Comparison of ENCODE assay signal across 8 mouse cellular contexts in the genomic region with DNA sequence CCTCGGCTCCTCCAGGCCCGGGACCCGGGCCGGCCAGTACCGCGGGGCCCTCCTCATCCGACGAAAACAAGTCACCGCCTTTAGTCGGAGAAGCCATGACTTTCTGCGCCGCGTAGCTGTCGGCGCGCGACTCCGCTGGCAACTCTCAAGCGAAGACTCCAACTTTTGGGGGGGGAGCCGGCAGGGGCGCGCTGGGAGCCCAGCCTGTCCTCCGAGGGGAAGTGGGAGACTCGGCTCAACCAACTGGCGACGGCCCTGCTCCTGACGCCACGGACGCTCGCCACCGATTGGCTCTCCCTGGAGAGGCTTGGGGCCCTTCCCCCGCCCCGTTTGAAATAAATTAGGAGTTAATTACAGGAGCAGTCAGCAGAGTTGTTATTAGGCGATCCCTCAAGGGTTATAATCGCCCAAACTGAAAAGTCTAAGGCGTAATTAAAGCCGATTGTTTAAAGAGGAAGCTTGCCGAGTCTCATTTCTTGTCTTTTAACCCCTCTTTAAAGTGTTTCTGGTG. TPM values are rescaled to one million over a fixed set of nuclear protein-coding genes. Genes with fewer than 3 reads are reported as not detected.
DNase-seq lines count a peak whose midpoint lies in the region; ATAC-seq and TF ChIP-seq lines count a peak whose summit lies in the region.

A gene (minus strand): TSS at position 461 of the 511 bp plus-strand sequence.

- peak; percentile 40 to 60 for DNase-seq in adrenal gland, adult 18-20 months (ENCODE audit: low spot score in 2 of 2)
- peak; percentile 16 for DNase-seq in cerebellum, adult 8-10 months
- peak; percentile 78 for DNase-seq in forebrain, postnatal 0 days
- DNase-seq in layer of hippocampus, postnatal 36 days: peak; percentile 35 to 36
- DNase-seq in telencephalon, adult 2 months (ENCODE audit: low read depth, low spot score): peak; percentile 9
- no peak for DNase-seq in thymus, postnatal 25 days

- H3K36me3 ChIP-seq in forebrain, postnatal 0 days (ENCODE audit: insufficient read depth): no peaks in the 10 kb centered on the region
- H3K36me3 ChIP-seq in hindbrain, embryonic 12.5 days: no peaks in the 10 kb centered on the region

- H3K4me1 ChIP-seq in forebrain, postnatal 0 days (ENCODE audit: insufficient read depth): no peaks in the 10 kb centered on the region
- peaks cover 37% of the 10 kb centered on the region for H3K4me1 ChIP-seq in hindbrain, embryonic 12.5 days

- H3K9ac ChIP-seq in forebrain, postnatal 0 days: no peak within 1 kb of the TSS
- H3K9ac ChIP-seq in hindbrain, embryonic 12.5 days: peak within 1 kb of the TSS; percentile 67

- peak within 1 kb of the TSS; percentile 51 for H3K4me2 ChIP-seq in forebrain, postnatal 0 days (ENCODE audit: low read depth)
- H3K4me2 ChIP-seq in hindbrain, embryonic 12.5 days (replicated peaks): peak within 1 kb of the TSS; percentile 81

- H3K27me3 ChIP-seq in forebrain, postnatal 0 days (ENCODE audit: insufficient read depth, low read length): peaks cover 84% of the 10 kb centered on the region
- H3K27me3 ChIP-seq in hindbrain, embryonic 12.5 days: peaks cover 98% of the 10 kb centered on the region

- peak; percentile 96 for ATAC-seq in forebrain, postnatal 0 days
- ATAC-seq in hindbrain, embryonic 12.5 days (ENCODE audit: low FRiP score): peak; percentile 91
- ATAC-seq in megakaryocyte progenitor cell, adult 5-6 weeks (replicated peaks; ENCODE audit: poor library complexity): peak; percentile 76

- peak within 1 kb of the TSS; percentile 33 for H3K4me3 ChIP-seq in forebrain, postnatal 0 days (ENCODE audit: low read depth, low read length)
- peak within 1 kb of the TSS; percentile 55 for H3K4me3 ChIP-seq in hindbrain, embryonic 12.5 days

- WGBS in forebrain, postnatal 0 days: under 1% methylated on average over 38 of the region's 38 CpGs
- under 1% methylated on average over 38 of the region's 38 CpGs for WGBS in hindbrain, embryonic 12.5 days

- no peak within 1 kb of the TSS for H3K27ac ChIP-seq in forebrain, postnatal 0 days (ENCODE audit: low read depth, low read length)
- peak within 1 kb of the TSS; percentile 66 for H3K27ac ChIP-seq in hindbrain, embryonic 12.5 days

- no peak for TF ChIP-seq CTCF in forebrain, postnatal 0 days (IDR thresholded peaks at IDR 0.05; ENCODE audit: low read depth)

- H3K9me3 ChIP-seq in forebrain, postnatal 0 days (ENCODE audit: low read length): no peaks in the 10 kb centered on the region
- H3K9me3 ChIP-seq in hindbrain, embryonic 12.5 days (replicated peaks): no peaks in the 10 kb centered on the region

RNA-seq across cellular contexts. Expression of the gene that starts here (rescaled TPM):
- under 1 TPM; 0.27 to 0.58 TPM for total RNA-seq in adrenal gland, adult 18-20 months (2021)
- 0.31 and 0.71 TPM in 2 replicates for total RNA-seq in forebrain, postnatal 0 days (2014; rRNA removed)
- polyA plus RNA-seq in forebrain, postnatal 0 days (2015; fragmentation: Nextera tagmentation; extraction: Ambion mirVana): 0.54 and 0.71 TPM in 2 replicates
- 60.3 and 65.2 TPM in 2 replicates for polyA plus RNA-seq in hindbrain, embryonic 12.5 days (2016; fragmentation: Nextera tagmentation; extraction: Ambion mirVana)
- under 1 TPM; 0.55 to 0.66 TPM for total RNA-seq in layer of hippocampus, postnatal 36 days (2021)
- not detected in 2 replicates for total RNA-seq in megakaryocyte progenitor cell, adult 5-6 weeks (2015)
- not detected in 2 replicates for total RNA-seq in megakaryocyte progenitor cell, adult 5-6 weeks (2017)

Comparison
In these comparisons a context has a peak if more than half of its experiments do, and no peak if none do; other contexts are left out.
1. RNA of the gene that starts here (polyA plus RNA-seq): 60.3 to 65.2 TPM in hindbrain, embryonic 12.5 days; 0.54 to 0.71 TPM in forebrain, postnatal 0 days; every median in the first group is over 10 times any median in the second.
2. Peak in DNase-seq in adrenal gland, adult 18-20 months; RNA of the gene not detected or under 1 TPM.
3. Peak in DNase-seq, ATAC-seq, H3K4me3 ChIP-seq and H3K4me2 ChIP-seq in forebrain, postnatal 0 days; RNA of the gene not detected or under 1 TPM.
4. Peak in DNase-seq in layer of hippocampus, postnatal 36 days; RNA of the gene not detected or under 1 TPM.
5. Peak in ATAC-seq in megakaryocyte progenitor cell, adult 5-6 weeks; RNA of the gene not detected or under 1 TPM.
6. Peak in every context shown above with its lines, with median percentiles within 50 percentile points of each other: ATAC-seq.